Mouse (Mus musculus) kidney, postnatal 25 days (tissue): ENCODE measurements around the gene Mtcl1.

Source experiments
- DNase-seq, 2 experiments: peaks; one replicate each; pipeline ENCODE4 v3.0.0; 2021; ENCODE audit warnings: mixed read lengths in 2 of 2

Gene Mtcl1

GRCm38 (mm10) chr17:66405601-66406000 is 43.9 kb downstream of the Mtcl1 start:
- no peak for DNase-seq

DNA sequence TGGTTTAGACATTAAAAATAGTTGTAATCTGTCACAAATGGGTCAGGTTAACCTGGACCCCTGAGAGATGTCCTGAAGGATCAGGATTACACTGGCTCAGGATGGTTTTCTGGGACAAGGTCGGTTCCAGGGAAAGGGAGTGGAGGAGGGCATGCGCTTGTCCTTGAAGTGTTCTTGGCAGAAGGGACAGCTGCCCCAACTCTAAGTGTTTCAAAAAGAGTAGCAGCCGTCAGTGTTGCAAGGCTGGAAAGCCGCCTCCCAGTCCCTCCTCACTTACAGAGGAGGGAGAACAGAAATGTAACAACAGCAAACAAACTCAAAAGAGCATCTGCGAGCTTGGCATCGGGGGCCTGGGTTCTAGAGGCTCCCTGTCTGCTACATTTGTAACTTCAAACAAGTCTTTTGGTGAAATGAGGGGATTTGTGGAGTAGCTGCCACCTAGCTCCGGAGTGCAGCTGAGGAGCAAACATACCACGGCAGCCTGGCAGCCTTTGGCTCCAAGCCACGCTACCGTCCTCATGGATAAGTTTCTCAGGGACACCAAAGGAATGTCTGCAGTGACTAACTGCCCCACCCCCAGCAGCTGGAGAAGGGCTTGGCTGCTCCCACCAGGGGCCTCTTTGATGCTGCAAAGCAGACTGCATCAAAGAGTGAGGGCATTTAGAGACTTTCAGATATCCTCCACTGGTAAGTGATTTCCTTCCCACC is 44.5 kb downstream of the Mtcl1 start:
- DNase-seq, result peak; percentile 28 to 51

DNA sequence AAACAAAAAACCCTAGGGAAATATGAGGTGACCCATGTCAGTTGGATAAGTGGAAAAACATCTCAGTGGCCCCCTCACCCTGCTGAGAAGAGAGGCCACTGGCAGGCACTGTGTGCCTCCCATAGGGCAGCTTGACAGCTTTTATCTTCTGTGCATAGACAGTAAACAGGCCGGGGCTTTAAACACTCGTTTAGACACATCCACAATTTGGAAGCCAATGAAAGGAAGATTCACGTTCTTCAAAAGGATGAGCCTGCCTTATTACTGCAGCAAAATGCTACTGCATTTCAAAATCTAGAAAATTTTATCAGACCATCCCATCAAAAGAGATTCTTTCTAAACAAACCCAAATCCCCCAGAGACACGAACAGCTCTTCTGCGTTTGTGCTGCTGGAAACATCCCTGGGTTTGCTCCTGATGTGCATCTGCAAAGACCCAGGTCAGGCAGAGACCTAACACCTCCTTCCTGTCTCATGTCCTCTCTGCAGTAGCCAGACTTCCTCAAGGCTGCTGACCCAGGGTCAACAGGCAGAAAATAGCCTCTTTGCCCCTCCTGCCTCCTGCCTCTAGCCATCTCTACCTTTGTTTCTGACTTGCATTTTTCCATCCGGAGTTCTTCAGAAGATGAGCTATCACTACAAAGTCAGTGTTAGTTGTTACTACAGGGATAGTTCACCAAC is 46.6 kb downstream of the Mtcl1 start:
- no peak for DNase-seq

DNA sequence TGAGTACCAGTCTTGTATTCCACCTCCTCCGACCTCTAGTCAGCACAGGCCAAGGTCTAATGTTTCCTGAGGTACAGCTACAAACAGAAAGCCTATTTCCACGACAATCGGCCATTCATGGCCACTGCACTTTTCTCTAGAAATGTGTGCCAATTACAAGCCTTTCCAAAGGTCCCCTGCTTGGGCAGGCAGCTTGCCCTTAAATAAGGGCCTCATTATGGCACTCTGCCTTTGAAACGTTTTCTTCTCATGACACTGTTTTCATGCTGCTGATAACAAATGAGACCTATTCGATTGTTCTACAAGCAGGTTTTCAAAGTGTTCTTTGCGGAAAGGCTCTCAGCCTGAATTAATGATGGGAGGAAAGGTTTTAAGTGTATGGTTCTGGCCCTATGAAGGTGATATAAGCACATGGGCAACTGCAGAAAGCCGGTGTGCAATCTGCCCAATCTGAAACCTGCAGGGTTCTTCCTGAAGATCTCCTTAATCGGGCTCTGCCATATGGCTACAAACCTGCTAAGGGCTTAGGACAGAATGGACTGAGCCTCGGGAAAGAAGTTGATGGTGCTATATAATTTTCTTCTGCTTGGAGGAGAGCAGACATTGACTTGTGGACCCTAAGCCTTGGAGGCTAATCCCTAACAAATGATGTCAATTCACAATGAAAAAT is 47.8 kb downstream of the Mtcl1 start:
- no peak for DNase-seq

DNA sequence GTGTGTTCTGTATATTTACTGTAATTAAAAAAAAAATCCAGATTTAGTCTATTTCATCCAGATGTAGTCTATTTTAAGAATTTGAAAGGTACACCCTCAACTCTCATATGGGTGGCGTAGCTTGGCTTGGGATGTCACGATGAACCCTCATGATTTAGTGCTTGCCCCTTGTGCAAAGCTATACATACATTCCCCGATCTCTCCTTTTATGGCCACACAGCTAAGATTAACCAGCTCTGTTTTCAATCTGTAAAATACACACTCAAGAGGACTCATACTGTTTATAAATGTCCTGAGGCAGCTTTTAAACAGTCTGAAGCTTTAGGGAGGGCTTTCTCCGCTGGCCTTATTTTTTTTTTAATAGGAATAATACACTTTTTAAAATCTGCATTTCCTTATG is 49.8 kb downstream of the Mtcl1 start:
- DNase-seq, result no peak

- DNase-seq, result no peak
These were observed 55.0 kb downstream of the Mtcl1 start for GRCm38 (mm10) chr17:66394571-66394970.

DNA sequence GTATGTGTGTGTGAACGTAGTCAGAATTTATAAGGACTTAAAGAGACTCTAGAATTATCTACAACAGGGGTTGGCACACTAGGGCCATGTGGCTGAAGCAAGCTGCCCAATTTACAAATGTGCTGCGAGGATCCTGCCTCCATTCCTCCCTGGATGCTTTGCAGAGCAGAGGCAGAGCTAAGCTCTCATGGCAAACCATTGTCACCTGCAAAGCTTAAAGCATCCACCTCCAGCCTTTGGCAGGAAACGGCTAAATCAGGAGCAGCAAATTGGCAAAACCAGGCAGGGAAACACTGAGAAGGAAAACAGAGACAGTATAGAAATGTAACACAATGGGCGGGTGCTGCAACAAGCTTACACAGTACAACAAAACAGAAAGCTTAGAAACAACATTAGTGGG is 61.2 kb downstream of the Mtcl1 start:
- no peak for DNase-seq

DNA sequence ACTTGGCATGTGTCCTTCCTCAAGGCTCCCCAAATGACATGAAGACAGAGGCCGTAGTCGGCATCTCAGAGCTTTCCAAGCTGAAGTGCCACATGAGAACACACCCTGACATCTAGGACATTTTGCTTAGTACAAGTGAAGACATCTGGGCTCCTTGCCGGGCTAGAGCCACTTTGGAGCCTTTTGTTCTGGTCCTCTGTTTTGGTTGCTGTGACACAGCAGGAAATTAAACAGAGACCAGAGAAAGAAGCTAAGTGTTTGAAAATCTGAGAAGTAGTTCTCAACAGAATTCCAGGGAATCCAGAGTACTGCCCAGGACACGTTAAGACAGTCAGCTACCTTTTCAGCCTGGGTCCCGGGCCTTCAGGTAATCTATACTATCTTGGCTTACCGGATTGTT is 68.2 kb downstream of the Mtcl1 start:
- no peak for DNase-seq

DNA sequence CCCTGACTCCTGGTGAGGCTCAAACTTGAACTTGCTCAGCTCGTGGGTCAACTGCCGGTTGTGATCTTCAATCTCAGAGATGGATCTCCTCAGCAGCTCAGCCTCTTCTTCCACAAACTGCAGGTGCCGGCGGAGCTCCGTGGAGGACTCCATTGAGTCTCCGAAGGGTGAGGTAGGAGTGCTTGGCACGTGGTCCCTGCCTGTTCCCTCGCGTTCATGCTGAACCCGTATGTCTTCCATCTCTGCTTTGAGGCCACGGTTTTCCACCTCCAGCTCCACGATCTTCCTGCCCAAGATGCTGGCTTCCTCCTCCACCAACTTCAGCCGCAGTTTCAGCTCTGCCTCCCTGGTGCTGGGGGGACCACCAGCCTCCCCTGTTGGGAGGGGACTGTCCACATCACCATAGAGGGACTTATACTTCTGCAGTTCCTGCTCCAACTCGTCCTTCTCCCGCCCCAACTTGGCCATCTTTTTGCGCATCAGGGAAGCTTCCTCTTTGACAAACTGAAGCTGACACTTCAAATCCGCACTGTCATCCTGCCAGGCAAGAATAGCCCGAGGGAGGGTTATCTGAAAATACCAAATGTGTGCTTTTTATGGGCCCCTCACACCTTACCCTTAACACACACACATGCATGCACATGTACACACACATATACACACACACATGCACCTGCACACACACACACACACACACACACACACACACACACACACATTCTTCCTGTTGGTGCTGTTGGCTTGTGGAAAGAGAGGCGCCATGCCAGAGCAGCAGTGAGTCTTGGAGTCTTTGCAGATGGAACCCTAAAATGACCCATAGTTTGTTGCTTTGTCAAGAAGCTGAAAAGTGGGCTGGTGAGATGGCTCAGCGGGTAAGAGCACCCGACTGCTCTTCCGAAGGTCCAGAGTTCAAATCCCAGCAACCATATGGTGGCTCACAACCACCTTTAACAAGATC is 69.4 kb downstream of the Mtcl1 start:
- no peak for DNase-seq

GRCm38 (mm10) chr17:66379308-66379707 is 70.2 kb downstream of the Mtcl1 start:
- DNase-seq, result peak in 1 of 2 experiments; percentile 32

GRCm38 (mm10) chr17:66378127-66378526 is 71.4 kb downstream of the Mtcl1 start:
- DNase-seq, result no peak

DNA sequence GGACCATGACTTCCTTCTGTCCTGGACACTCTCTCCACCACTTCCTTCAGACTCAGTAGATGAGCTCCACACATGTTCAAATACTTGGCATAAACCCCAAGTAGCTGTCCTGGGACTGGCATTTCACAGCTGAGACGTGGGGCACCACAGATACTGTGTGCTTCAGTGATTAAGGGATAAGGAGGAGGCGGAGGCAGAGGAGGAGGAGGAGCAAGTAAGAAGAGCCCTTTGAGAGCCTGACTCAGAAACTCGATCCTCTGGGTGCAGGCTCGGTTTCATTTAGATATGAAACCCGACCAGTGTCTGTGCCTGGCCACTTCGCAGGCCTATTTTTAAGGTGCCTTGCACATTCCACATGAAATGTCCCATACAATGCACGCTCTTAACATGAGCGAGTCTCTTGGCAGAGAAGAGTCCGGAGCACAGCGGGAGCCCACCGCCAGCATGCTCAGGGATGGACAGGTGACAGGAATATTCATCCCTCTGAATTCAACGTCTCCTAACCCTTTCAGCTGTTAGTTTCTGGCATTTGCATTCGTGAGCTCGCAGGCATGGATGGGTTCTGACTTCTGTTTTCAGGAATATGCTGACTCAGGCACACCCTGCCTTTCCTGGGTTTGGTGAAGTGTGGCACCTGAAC is 74.8 kb downstream of the Mtcl1 start:
- DNase-seq, result no peak

DNA sequence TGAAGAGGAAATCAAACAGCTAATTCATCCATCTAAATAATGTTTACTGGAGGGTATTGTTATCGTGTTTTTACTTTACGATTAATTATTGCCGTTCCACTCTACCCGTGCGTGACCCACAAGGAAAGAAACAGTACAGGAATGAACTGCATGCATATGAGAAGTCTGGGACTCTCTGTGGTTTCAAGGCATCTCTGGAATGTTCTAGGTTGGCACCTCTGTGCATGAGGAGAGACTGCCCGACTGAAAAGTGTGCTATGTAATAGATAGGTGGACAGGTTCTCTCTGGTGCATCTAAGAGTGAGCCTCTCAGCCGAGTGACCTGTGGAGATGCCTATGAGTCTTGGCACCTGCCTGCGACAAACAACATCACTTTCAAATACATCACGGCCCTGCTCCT is 78.7 kb downstream of the Mtcl1 start:
- no peak for DNase-seq

GRCm38 (mm10) chr17:66369777-66370176 is 79.8 kb downstream of the Mtcl1 start:
- DNase-seq, result no peak

- DNase-seq, result no peak
These were observed 81.4 kb downstream of the Mtcl1 start for GRCm38 (mm10) chr17:66368127-66368526.

GRCm38 (mm10) chr17:66365664-66366063 is 83.9 kb downstream of the Mtcl1 start:
- DNase-seq, result no peak

DNA sequence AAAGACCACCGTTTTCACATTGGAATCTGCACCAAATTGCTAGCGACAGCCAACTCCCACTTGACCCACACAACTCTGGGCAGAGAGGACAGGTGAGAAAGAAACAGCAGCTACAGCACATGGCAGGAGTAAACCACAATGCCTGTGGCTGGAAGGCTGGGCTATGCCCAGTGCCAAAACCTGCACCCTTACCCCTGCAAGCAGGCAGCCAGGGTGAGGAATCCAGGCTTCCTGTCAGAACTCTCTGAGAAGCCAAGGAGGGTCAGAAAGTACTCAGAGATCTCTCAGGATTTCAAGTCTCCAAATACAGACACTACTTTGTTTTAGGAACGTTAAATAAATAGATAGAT is 84.3 kb downstream of the Mtcl1 start:
- DNase-seq, result no peak

DNA sequence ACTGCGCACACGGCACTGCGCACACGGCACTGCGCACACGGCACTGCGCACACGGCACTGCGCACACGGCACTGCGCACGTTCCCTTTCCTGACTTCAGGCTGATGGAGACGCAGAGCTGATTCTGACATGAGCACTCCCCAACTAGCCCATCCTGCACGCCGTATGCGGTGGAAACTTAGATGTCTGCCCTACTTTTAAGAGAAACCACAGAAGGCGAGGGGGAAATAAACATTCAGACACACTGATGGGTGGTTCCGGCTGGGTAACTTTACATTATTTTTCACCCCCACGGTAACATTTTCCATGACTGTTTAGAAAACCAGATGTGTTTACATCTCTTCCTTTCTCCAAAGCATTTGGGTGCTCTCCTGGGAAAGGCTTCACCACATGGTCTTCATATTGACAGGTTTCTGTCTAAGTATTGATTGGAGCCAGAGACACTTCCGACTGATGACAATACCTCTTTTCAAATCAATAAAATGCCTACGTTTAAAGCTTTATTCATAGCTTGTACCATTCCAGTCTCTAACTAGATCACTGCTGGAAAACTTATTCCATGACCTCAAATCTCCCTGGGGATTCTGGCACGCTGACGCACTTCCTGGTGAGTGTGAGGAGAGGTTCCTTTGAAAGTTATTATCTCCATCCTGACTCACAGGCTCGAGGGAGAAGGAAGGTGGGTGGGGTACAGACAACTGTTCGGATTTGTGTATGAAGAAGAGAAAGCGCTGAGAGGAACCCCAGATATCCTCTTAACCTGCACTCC is 84.8 kb downstream of the Mtcl1 start:
- DNase-seq, result no peak

GRCm38 (mm10) chr17:66363852-66364524 is 85.6 kb downstream of the Mtcl1 start:
- no peak for DNase-seq

DNA sequence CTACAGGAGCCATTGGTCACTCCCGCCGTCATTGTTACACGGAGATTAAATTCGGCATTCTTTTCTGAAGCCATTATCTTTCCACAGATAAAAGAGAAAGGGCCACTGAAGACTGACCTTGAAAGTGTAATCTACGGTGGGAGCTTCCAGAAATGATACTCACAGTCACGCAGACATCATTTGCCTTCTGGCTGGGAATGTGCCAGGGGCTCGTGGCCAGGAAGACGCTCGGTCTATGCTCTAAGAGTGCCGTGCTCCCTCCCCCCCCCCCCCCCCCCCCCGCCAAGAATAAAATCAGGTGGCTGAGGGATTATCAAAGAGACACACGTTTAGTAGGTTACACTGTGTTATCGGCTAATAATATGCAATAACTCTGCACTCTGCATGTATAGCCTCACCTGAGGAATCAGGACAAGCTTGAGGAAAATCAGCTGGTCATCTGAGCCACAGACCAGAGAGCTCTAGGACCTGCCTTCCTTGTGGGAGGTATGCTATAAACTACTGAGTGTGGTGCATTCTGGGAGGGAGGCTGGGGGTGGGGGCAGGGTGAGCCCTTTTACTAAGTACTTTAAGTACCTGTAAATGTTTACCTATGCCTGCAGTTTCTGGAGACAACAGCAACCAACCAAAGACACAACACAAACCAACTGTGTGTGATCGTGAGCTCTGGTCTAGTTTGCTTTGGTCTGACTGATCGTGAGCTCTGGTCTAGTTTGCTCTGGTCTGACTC is 87.1 kb downstream of the Mtcl1 start:
- DNase-seq, result peak; percentile 26 to 70
